Mouse (Mus musculus): ENCODE measurements around the gene Rasa3.

Gene Rasa3

GRCm38 (mm10) chr8:13677413-13677883, at the start of gene Rasa3:
Rasa3 (minus strand) TSS chr8:13677603.
- peak; percentile 97 to 98 for DNase-seq (ENCODE audit: low spot score in 2 of 2)

GRCm38 (mm10) chr8:13725722-13726121, 48.3 kb upstream of the Rasa3 start:
- DNase-seq (ENCODE audit: low spot score in 2 of 2) = peak in 1 of 2 experiments; percentile 36

GRCm38 (mm10) chr8:13718980-13719379, 41.6 kb upstream of the Rasa3 start:
- no peak for DNase-seq (ENCODE audit: low spot score in 2 of 2)

GRCm38 (mm10) chr8:13708514-13708913, 31.1 kb upstream of the Rasa3 start:
- no peak for DNase-seq (ENCODE audit: low spot score in 2 of 2)

GRCm38 (mm10) chr8:13706918-13707317, 29.5 kb upstream of the Rasa3 start:
- no peak for DNase-seq (ENCODE audit: low spot score in 2 of 2)

GRCm38 (mm10) chr8:13705668-13706067, 28.3 kb upstream of the Rasa3 start, which contains the start of gene Cfap97d2:
Cfap97d2 (plus strand) TSS chr8:13705889.
- peak; percentile 84 to 88 for DNase-seq (ENCODE audit: low spot score in 2 of 2)

GRCm38 (mm10) chr8:13704301-13704700, 26.9 kb upstream of the Rasa3 start:
- DNase-seq (ENCODE audit: low spot score in 2 of 2) = no peak

GRCm38 (mm10) chr8:13703756-13704155, 26.4 kb upstream of the Rasa3 start:
- no peak for DNase-seq (ENCODE audit: low spot score in 2 of 2)

- no peak for DNase-seq (ENCODE audit: low spot score in 2 of 2)
Observed at GRCm38 (mm10) chr8:13702755-13703154, 25.4 kb upstream of the Rasa3 start.

- no peak for DNase-seq (ENCODE audit: low spot score in 2 of 2)
Observed at GRCm38 (mm10) chr8:13699323-13699949, 22.0 kb upstream of the Rasa3 start.

GRCm38 (mm10) chr8:13698281-13698680, 20.9 kb upstream of the Rasa3 start:
- no peak for DNase-seq (ENCODE audit: low spot score in 2 of 2)

- DNase-seq (ENCODE audit: low spot score in 2 of 2) = peak in 1 of 2 experiments; percentile 53
Observed at GRCm38 (mm10) chr8:13697681-13698080, 20.3 kb upstream of the Rasa3 start.

GRCm38 (mm10) chr8:13697196-13697595, 19.8 kb upstream of the Rasa3 start:
- DNase-seq (ENCODE audit: low spot score in 2 of 2) = no peak

- DNase-seq (ENCODE audit: low spot score in 2 of 2) = no peak
Observed at GRCm38 (mm10) chr8:13696157-13696556, 18.8 kb upstream of the Rasa3 start.

GRCm38 (mm10) chr8:13695203-13695867, 17.9 kb upstream of the Rasa3 start:
- DNase-seq (ENCODE audit: low spot score in 2 of 2) = no peak

- no peak for DNase-seq (ENCODE audit: low spot score in 2 of 2)
Observed at GRCm38 (mm10) chr8:13694735-13695134, 17.3 kb upstream of the Rasa3 start.

- DNase-seq (ENCODE audit: low spot score in 2 of 2) = no peak
Observed at GRCm38 (mm10) chr8:13692302-13693066, 15.1 kb upstream of the Rasa3 start.

GRCm38 (mm10) chr8:13689331-13689730, 11.9 kb upstream of the Rasa3 start:
- DNase-seq (ENCODE audit: low spot score in 2 of 2) = no peak

GRCm38 (mm10) chr8:13688461-13688860, 11.1 kb upstream of the Rasa3 start:
- DNase-seq (ENCODE audit: low spot score in 2 of 2) = peak in 1 of 2 experiments; percentile 42

- DNase-seq (ENCODE audit: low spot score in 2 of 2) = no peak
Observed at GRCm38 (mm10) chr8:13687941-13688340, 10.5 kb upstream of the Rasa3 start.

- DNase-seq (ENCODE audit: low spot score in 2 of 2) = no peak
Observed at GRCm38 (mm10) chr8:13687101-13687717, 9.8 kb upstream of the Rasa3 start.

GRCm38 (mm10) chr8:13686426-13686825, 9.0 kb upstream of the Rasa3 start:
- peak in 1 of 2 experiments; percentile 20 for DNase-seq (ENCODE audit: low spot score in 2 of 2)

Measured in right cerebral cortex, postnatal 10 days (tissue).